Mouse (Mus musculus): ENCODE measurements around the gene Rbm47.

DNA sequence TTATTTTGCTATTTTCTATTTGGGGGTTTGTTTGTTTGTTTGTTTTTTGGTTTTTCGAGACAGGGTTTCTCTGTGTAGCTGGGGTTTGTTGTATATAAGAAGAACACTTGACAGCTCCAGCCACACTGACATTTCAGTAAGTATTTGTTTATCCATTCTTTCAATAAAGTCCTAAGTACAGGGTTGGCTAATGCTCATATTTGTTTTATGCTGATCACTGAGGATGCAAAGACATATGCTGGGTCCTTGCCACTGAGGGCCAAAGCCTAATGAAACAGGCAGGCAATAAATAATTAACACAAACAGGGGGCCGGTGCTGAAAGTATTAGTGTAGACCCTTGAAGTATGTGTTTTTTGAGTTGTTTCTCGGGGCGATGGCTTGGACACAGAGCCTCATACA lies 32.0 kb upstream of the Rbm47 start:
- TF ChIP-seq CTCF (IDR thresholded peaks at IDR 0.05) (no peak), EP300 (IDR thresholded peaks at IDR 0.05) (no peak)

All from lung, postnatal 0 days (tissue).